Comparison of ENCODE assay signal across 16 mouse cellular contexts in the genomic region with DNA sequence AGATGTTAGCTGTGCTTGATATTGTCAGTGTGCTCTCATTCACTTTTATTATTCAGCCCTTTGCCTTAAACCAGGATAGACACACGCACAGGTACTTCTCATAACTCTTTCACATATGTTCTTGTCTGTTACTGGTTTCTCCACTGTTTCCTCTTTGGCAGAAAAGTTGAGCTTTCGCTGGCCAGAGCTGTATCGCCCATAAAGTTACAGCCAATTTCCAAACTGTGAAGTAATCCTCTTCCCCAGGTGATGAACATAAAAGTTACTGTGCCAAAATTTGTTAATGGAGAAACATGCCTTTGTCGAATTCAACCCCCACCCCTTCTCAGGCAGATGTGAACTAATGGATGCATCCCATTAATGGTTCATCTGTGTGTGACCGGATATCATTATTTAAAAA.
"Had no signal": no experiment of that assay in that cellular context is flagged by ENCODE, and none has a peak within 500 bp of the region (broad histone marks: within the 10 kb centered on the region; RNA-seq: fewer than 3 reads in every experiment).

No protein-coding gene starts in this region.

- H3K27ac ChIP-seq: neural tube, embryonic 13.5 days; neural tube, embryonic 15.5 days; stomach, embryonic 15.5 days; stomach, postnatal 0 days had no signal

- H3K36me3 ChIP-seq: neural tube, embryonic 15.5 days; stomach, embryonic 15.5 days had no signal

- H3K4me1 ChIP-seq: stomach, embryonic 15.5 days had no signal

- H3K27me3 ChIP-seq: neural tube, embryonic 13.5 days; neural tube, embryonic 15.5 days; stomach, embryonic 15.5 days had no signal

- H3K9me3 ChIP-seq: neural tube, embryonic 13.5 days; neural tube, embryonic 15.5 days; stomach, embryonic 15.5 days had no signal

- H3K4me3 ChIP-seq: neural tube, embryonic 13.5 days; neural tube, embryonic 15.5 days; stomach, embryonic 15.5 days had no signal

- DNase-seq: retina, postnatal 1 day; right cerebral cortex, adult 18-20 months; right cerebral cortex, postnatal 14 days; right cerebral cortex, postnatal 25 days; right cerebral cortex, postnatal 4 days; spleen, adult 18-20 months; thymus, adult 18-20 months; thymus, adult 2 months; thymus, postnatal 14 days; thymus, postnatal 25 days; thymus, postnatal 36 days; thymus, postnatal 4 days had no signal
